Mouse (Mus musculus) thymus, adult 2 months (tissue): ENCODE measurements around the gene Rbm39. TPM values are rescaled to one million over a fixed set of nuclear protein-coding genes. Genes with fewer than 3 reads are reported as not detected.

Experiments used
- DNase-seq: peaks from one replicate; pipeline ENCODE4 v3.0.0; 2021
- H3K27ac ChIP-seq: fragments of 200-500 bp; 2 replicates; pipeline ENCODE4 v1.5.1; 2012; ENCODE audit warnings: low read length, control low read depth; ENCODE audit not compliant: control insufficient read depth, insufficient read depth
- H3K27me3 ChIP-seq: fragments of 200-500 bp; 2 replicates; pipeline ENCODE4 v1.6.1; 2012; ENCODE audit warnings: mild to moderate bottlenecking, low read length, moderate library complexity, mixed read lengths; ENCODE audit not compliant: control insufficient read depth, insufficient read depth
- H3K36me3 ChIP-seq: fragments of 200-500 bp; 2 replicates; pipeline ENCODE4 v1.6.1; 2012; ENCODE audit warnings: mild to moderate bottlenecking, low read length, moderate library complexity; ENCODE audit not compliant: control insufficient read depth, insufficient read depth
- H3K4me1 ChIP-seq: fragments of 200-500 bp; replicated peaks from 2 replicates; pipeline ENCODE4 v1.6.1; 2012; ENCODE audit warnings: low read length; ENCODE audit not compliant: control insufficient read depth, insufficient read depth
- H3K4me3 ChIP-seq: fragments of 200-500 bp; 2 replicates; pipeline ENCODE4 v1.5.1; 2012; ENCODE audit warnings: mild to moderate bottlenecking, low read length, control low read depth, moderate library complexity; ENCODE audit not compliant: control insufficient read depth, insufficient read depth
- CTCF ChIP-seq: fragments of 200-500 bp; IDR thresholded peaks from 2 replicates; pipeline ENCODE4 v1.5.1; 2012; ENCODE audit warnings: mild to moderate bottlenecking, control low read depth, low read length, moderate library complexity, borderline replicate concordance; ENCODE audit not compliant: control insufficient read depth, poor library complexity, insufficient read depth; ENCODE audit errors: extremely low read depth
- POLR2A ChIP-seq: fragments of 200-500 bp; IDR thresholded peaks from 2 replicates; pipeline ENCODE4 v1.6.1; 2012; ENCODE audit warnings: mild to moderate bottlenecking, low read length, control low read depth, moderate library complexity; ENCODE audit not compliant: control insufficient read depth, poor library complexity, insufficient read depth; ENCODE audit errors: extremely low read depth
- WGBS: fragments of 180-500 bp; shearing (Covaris S2); methylation state at CpG from one replicate; pipeline ENCODE4 v1.1.7; 2018; 5-methylcytosine and 5-hydroxymethylcytosine counted together
- polyA plus RNA-seq: library from polyadenylated mRNA; depleted of rRNA; stranded (reverse); fragments of >200 nt; gene quantifications from 2 replicates; pipeline ENCODE4 v1.2.3, GENCODE M21; 2012; rRNA removed

The Rbm39 gene
- 145 and 182 TPM in 2 replicates for polyA plus RNA-seq

- DNase-seq = peak; percentile 100
- H3K36me3 ChIP-seq = peaks cover 31% of the 10 kb centered on the region
- WGBS = under 1% methylated on average over 47 of the region's 47 CpGs
- peaks cover 3% of the 10 kb centered on the region for H3K4me1 ChIP-seq
- no peaks in the 10 kb centered on the region for H3K27me3 ChIP-seq
- peak; percentile 43; the same call in 1 of the 2 replicates for TF ChIP-seq CTCF
- peak; percentile 94 for TF ChIP-seq POLR2A
- H3K27ac ChIP-seq = peak within 1 kb of the TSS; percentile 97
- H3K4me3 ChIP-seq = peak within 1 kb of the TSS; percentile 92
Observed at GRCm38 (mm10) chr2:156180094-156180821, at the start of gene Rbm39. Gene Rbm39 (minus strand): TSS chr2:156180238.

DNA sequence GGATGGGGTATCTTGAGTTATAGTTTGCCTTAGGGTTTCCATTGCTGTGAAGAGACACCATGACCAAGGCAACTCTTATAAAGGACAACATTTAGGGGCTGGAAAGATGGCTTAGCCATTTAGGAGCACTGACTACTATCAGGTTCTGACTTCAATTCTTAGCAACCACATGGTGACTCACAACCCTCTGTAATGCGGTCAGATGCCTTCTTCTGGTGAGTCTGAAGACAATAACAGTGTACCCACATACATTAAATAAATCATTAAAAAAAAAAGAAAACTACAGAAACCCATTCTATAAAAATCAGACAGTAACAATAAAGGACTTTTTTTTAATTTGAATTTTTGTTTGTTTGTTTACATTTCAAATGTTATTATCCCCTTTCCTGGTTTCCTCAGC lies 49.1 kb upstream of the Rbm39 start:
- no peak for DNase-seq
- Histone ChIP-seq H3K27ac (no peak overlapping the region), H3K36me3 (peaks cover 12% of the 10 kb centered on the region; the same call in 1 of the 2 replicates), H3K4me3 (no peak overlapping the region), H3K4me1 (no peaks in the 10 kb centered on the region), H3K27me3 (no peaks in the 10 kb centered on the region)
- 94% methylated on average over 1 of the region's 1 CpGs for WGBS
- no peak for TF ChIP-seq CTCF
- TF ChIP-seq POLR2A = no peak

GRCm38 (mm10) chr2:156227689-156228088 lies 47.7 kb upstream of the Rbm39 start:
- Histone ChIP-seq H3K36me3 (peaks cover 22% of the 10 kb centered on the region), H3K27me3 (no peaks in the 10 kb centered on the region), H3K4me3 (no peak overlapping the region), H3K27ac (no peak overlapping the region), H3K4me1 (no peaks in the 10 kb centered on the region)
- no peak for DNase-seq
- 98% methylated on average over 1 of the region's 1 CpGs for WGBS
- TF ChIP-seq CTCF (no peak), POLR2A (no peak)

DNA sequence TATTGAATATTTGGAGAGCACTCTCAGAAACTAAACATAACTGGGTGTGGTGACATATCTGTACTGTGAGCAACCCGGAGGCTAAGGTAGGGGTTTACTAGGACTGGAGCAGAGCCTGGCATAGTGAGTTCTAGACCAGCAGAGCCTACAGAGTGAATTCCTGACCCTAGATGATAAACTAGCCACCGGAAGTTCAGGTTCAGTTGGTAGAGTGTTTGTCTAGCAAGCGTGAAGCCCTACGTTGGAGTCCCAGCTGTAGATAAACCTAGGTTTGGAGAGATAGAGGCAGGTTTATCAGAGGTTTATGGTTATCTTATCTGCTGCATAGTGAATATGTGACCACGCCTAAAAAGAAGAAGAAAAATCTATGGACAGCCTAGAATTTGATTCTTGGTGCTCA lies 44.0 kb upstream of the Rbm39 start:
- Histone ChIP-seq H3K4me1 (no peaks in the 10 kb centered on the region), H3K27me3 (no peaks in the 10 kb centered on the region), H3K36me3 (peaks cover 22% of the 10 kb centered on the region), H3K4me3 (no peak overlapping the region), H3K27ac (no peak overlapping the region)
- DNase-seq = no peak
- TF ChIP-seq CTCF (no peak), POLR2A (no peak)
- WGBS = 91% methylated on average over 5 of the region's 5 CpGs

DNA sequence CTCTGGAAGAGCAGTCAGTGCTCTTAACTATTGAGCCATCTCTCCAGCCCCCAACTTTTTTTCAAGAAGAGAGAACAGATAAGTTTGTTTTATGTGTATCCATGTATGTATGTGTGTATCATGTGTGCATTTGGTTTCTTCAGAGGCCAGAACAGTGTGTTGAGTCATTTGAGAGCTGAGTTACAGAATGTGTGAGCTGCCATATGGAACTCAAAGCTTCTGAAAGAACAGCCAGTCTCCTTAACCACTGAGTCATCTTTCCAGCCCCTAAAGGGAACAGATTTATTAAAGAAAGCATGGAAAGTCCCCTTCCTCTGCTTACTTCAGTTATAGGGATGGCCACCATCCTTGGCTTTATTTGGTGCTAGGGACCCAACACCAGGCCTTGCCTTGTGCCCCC lies 42.1 kb upstream of the Rbm39 start:
- H3K27me3 ChIP-seq = no peaks in the 10 kb centered on the region
- H3K36me3 ChIP-seq = peaks cover 22% of the 10 kb centered on the region
- TF ChIP-seq POLR2A (no peak), CTCF (no peak)
- no peak for DNase-seq
- no peaks in the 10 kb centered on the region for H3K4me1 ChIP-seq
- H3K4me3 ChIP-seq = no peak overlapping the region
- no peak overlapping the region for H3K27ac ChIP-seq

DNA sequence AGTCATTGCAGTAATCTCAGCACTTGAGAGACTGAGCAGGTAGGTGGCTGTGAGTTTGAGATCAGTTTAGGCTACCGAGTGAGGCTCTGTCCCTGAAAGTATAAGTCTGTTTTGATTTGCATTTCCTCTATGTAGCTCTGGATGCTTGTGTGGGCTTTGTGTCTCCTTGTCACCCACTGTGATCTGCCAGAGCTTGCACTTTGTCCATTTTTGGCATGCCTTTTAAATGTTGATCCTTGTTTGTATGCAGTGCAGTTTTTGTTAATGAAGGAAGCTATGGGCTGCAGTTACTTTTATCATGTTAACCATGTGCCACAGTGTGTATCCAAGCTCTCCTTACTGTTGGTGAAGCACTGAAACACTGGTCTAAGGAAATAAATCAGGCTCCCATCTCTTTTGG lies 37.7 kb upstream of the Rbm39 start:
- no peak for TF ChIP-seq POLR2A
- TF ChIP-seq CTCF = no peak
- no peaks in the 10 kb centered on the region for H3K27me3 ChIP-seq
- H3K36me3 ChIP-seq = peaks cover 5% of the 10 kb centered on the region; the same call in 1 of the 2 replicates
- H3K4me1 ChIP-seq = no peaks in the 10 kb centered on the region
- H3K27ac ChIP-seq = no peak overlapping the region
- WGBS = 88% methylated on average over 1 of the region's 1 CpGs
- H3K4me3 ChIP-seq = no peak overlapping the region
- DNase-seq = no peak

DNA sequence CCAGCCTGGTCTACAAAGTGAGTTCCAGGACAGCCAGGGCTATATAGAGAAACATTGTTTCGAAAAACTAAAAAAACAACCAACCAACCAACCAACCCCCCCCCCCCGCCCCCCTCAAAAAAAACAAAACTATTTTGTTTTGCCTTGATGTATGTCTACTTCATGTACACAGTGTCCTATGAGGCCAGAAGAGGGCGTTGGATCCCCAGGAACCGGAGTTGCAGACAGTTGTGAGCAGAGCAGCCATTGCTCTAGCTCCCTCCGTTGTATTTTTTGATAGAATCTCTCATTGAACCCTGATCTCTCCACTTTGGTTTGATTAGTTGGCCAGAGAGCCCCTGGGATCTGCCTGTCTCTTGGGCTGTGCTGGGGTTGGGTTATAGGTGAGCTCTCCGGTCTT lies 23.9 kb upstream of the Rbm39 start:
- no peak for DNase-seq
- H3K27me3 ChIP-seq = no peaks in the 10 kb centered on the region
- 93% methylated on average over 6 of the region's 6 CpGs for WGBS
- no peak overlapping the region for H3K4me3 ChIP-seq
- no peak for TF ChIP-seq POLR2A
- no peak for TF ChIP-seq CTCF
- peaks cover 3% of the 10 kb centered on the region; the same call in 1 of the 2 replicates for H3K4me1 ChIP-seq
- no peak overlapping the region for H3K27ac ChIP-seq
- no peaks in the 10 kb centered on the region for H3K36me3 ChIP-seq
